Comparison of ENCODE assay signal across 31 mouse cellular contexts in genomic region chr8:125482491-125483096, GRCm38 (mm10).
DNase-seq lines count a peak whose midpoint lies in the region; ATAC-seq and TF ChIP-seq lines count a peak whose summit lies in the region.
"Had no signal": no experiment of that assay in that cellular context is flagged by ENCODE, and none has a peak within 500 bp of the region (broad histone marks: within the 10 kb centered on the region; RNA-seq: fewer than 3 reads in every experiment).

No protein-coding gene starts in this region.

- peaks cover 40% of the 10 kb centered on the region for H3K4me1 ChIP-seq in heart, embryonic 12.5 days (replicated peaks)
- H3K4me1 ChIP-seq in E14TG2a.4 (replicated peaks; ENCODE audit: low read depth, low read length): peaks cover 76% of the 10 kb centered on the region
- no peaks in the 10 kb centered on the region for H3K4me1 ChIP-seq in lung, adult 2 months (ENCODE audit: control insufficient read depth, insufficient read depth, low read length)
- H3K4me1 ChIP-seq: intestine, embryonic 15.5 days; liver, embryonic 12.5 days had no signal

- H3K4me2 ChIP-seq in heart, embryonic 12.5 days: no peak overlapping the region
- H3K4me2 ChIP-seq: embryonic facial prominence, embryonic 12.5 days; forebrain, embryonic 15.5 days; intestine, embryonic 15.5 days; liver, embryonic 12.5 days; midbrain, embryonic 13.5 days; neural tube, embryonic 13.5 days had no signal

- DNase-seq in embryo, embryonic 10 days (ENCODE audit: low spot score): peak; percentile 55
- DNase-seq in embryo, embryonic 9.5 days (ENCODE audit: extremely low spot score): no peak
- DNase-seq in heart, postnatal 25 days (ENCODE audit: low spot score): no peak
- peak; percentile 42 for DNase-seq in ZHBTc4 (ENCODE audit: low read depth, low spot score)
- no peak for DNase-seq in left cerebral cortex, adult 8-10 months (ENCODE audit: low spot score in 2 of 2)
- no peak for DNase-seq in lung, adult 2 months
- DNase-seq: cerebellum, adult 18-20 months; cerebellum, postnatal 10 days; gastrocnemius, adult 2 months; gastrocnemius, postnatal 36 days; heart, postnatal 4 days; kidney, adult 8-10 months; kidney, postnatal 25 days; left cerebral cortex, postnatal 4 days; liver, postnatal 0 days; lung, postnatal 4 days; right cerebral cortex, postnatal 4 days; thymus, adult 18-20 months; thymus, postnatal 25 days had no signal

- no peak for TF ChIP-seq POLR2A in lung, adult 2 months (IDR thresholded peaks at IDR 0.05; ENCODE audit: borderline replicate concordance, extremely low read depth, low read depth, low read length)

- intact Hi-C loops in heart, postnatal 25 days (cut with DNase I): no loop called here

- peak; percentile 26; the same call in 1 of the 2 replicates for ATAC-seq in heart, embryonic 12.5 days (ENCODE audit: insufficient number of reproducible peaks, low FRiP score)
- ATAC-seq: CD4-positive, CD25-positive, alpha-beta regulatory T cell, adult 4 months; forebrain, embryonic 15.5 days; hindbrain, postnatal 0 days; intestine, embryonic 15.5 days; liver, embryonic 12.5 days; liver, postnatal 0 days; lung, postnatal 0 days; midbrain, embryonic 13.5 days had no signal

- TF ChIP-seq CTCF in E14TG2a.4 (conservative IDR thresholded peaks at IDR 0.05; ENCODE audit: low read length): no peak
- no peak for TF ChIP-seq CTCF in lung, adult 2 months (IDR thresholded peaks at IDR 0.05; ENCODE audit: insufficient read depth, low read length)

- WGBS in heart, embryonic 12.5 days: 66% methylated on average over 5 of the region's 5 CpGs
- 81% methylated on average over 5 of the region's 5 CpGs for WGBS in lung, adult 2 months

- no peak overlapping the region for H3K9ac ChIP-seq in heart, embryonic 12.5 days
- H3K9ac ChIP-seq: embryonic facial prominence, embryonic 12.5 days; forebrain, embryonic 15.5 days; intestine, embryonic 15.5 days; liver, embryonic 12.5 days; liver, postnatal 0 days; midbrain, embryonic 13.5 days; neural tube, embryonic 13.5 days had no signal

- peaks cover 64% of the 10 kb centered on the region for H3K36me3 ChIP-seq in heart, embryonic 12.5 days
- peaks cover 58% of the 10 kb centered on the region for H3K36me3 ChIP-seq in E14TG2a.4 (ENCODE audit: insufficient read depth, low read length)

- H3K27me3 ChIP-seq in heart, embryonic 12.5 days (replicated peaks): no peaks in the 10 kb centered on the region
- H3K27me3 ChIP-seq in E14TG2a.4 (ENCODE audit: insufficient read depth, low read length): no peaks in the 10 kb centered on the region
- H3K27me3 ChIP-seq: embryonic facial prominence, embryonic 12.5 days; forebrain, embryonic 15.5 days; intestine, embryonic 15.5 days; liver, embryonic 12.5 days; midbrain, embryonic 13.5 days had no signal

- no peak overlapping the region; the same call in 1 of the 2 replicates for H3K27ac ChIP-seq in heart, embryonic 12.5 days (ENCODE audit: poor library complexity, severe bottlenecking)
- H3K27ac ChIP-seq: embryonic facial prominence, embryonic 12.5 days; forebrain, embryonic 15.5 days; gastrocnemius, adult 2 months; hindbrain, postnatal 0 days; intestine, embryonic 15.5 days; liver, embryonic 12.5 days; midbrain, embryonic 13.5 days; neural tube, embryonic 13.5 days; stomach, postnatal 0 days had no signal

- no peak overlapping the region for H3K4me3 ChIP-seq in heart, embryonic 12.5 days
- H3K4me3 ChIP-seq in E14TG2a.4 (replicated peaks; ENCODE audit: low read length): 0 out of 2 replicates have a peak overlapping the region, but pooled peaks have one; percentile 10
- no peak overlapping the region for H3K4me3 ChIP-seq in lung, adult 2 months (replicated peaks; ENCODE audit: extremely low read depth, low read depth, low read length)
- H3K4me3 ChIP-seq: embryonic facial prominence, embryonic 12.5 days; forebrain, embryonic 15.5 days; gastrocnemius, adult 2 months; intestine, embryonic 15.5 days; liver, embryonic 12.5 days; midbrain, embryonic 13.5 days; neural tube, embryonic 13.5 days had no signal

- H3K9me3 ChIP-seq in heart, embryonic 12.5 days (replicated peaks): no peaks in the 10 kb centered on the region
- no peaks in the 10 kb centered on the region for H3K9me3 ChIP-seq in E14TG2a.4 (ENCODE audit: low read length)
- H3K9me3 ChIP-seq: embryonic facial prominence, embryonic 12.5 days; forebrain, embryonic 15.5 days; intestine, embryonic 15.5 days; liver, embryonic 12.5 days; midbrain, embryonic 13.5 days; neural tube, embryonic 13.5 days had no signal

Comparison
In these comparisons a context has a peak if more than half of its experiments do, and no peak if none do; other contexts are left out.
1. DNase-seq: peak in embryo, embryonic 10 days (single experiment) and ZHBTc4 (single experiment); none in embryo, embryonic 9.5 days (single experiment), heart, postnatal 25 days (single experiment), left cerebral cortex, adult 8-10 months (0 of 2) and lung, adult 2 months (single experiment).